Mouse (Mus musculus): ENCODE measurements at regions not wholly inside any gene's neighbourhood (a gene's known extent, or its start where the extent isn't known, plus 50 kb on each side); places are given as distances from the start of the nearest gene placed in this dataset.
"Not testable (repeated sequence)": the region's sequence is repeated elsewhere in the genome, so short reads cannot be mapped to it uniquely, and the experiment has no call there.

DNA sequence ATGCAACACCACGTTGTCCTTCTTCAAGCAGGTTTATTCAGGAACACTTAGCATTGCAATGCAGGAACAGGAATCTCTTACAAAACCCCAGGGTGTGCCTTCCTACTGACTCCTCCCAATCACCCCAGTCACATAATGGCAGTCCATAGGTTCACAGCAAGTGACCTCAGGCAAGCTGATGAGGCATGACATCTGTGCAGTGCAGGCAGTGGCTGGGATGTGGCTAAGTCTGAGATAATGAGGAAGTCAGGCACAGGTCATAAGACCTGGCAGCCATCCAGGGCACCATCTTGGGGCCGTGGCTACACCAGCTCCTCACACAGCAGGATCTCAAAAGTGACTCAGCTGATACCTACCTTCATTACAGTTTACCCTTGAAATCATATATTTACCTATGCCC lies 599.1 kb upstream of the Negr1 start:
- in situ Hi-C loops (cut with MboI, MseI) = not testable (repeated sequence)

DNA sequence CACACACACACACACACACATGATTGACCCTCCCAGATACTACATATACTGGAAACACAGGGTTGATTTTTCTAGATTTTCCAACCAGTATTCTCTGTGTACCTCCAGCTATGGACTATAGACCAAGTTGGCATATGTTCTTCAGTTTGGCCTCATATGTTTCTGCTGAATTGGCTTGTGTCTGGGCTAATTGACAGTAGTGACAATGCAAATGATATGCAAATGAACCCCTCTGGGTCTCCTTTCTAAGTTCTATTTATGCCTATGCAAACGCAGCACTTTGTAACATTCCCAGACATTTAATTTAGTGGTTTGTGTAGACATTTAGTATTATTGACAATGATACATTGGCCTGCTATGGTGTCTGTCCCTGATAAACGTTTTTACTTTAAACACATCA lies 582.0 kb upstream of the Negr1 start:
- in situ Hi-C loops (cut with MboI, MseI) = no loop called here

DNA sequence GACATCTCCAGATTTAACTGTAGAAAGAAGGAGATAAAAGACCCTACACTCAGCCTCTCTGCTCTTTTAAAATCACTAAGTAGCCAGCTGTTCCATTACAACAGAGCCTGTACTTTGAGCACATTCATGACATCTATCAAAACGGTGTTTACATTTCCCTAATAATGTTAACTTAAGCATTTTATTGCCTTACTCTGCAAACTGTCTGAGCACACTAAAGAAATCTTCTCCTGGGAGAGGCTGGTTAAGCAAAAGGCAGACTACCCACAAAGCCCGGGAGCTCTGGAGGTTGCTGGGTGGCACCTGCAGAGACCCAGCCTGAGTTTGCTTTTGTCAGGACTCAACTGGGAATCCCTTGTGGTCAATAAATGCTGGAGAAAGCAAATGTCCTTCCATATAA lies 567.5 kb upstream of the Negr1 start:
- in situ Hi-C loops (cut with MboI, MseI) = no loop called here

DNA sequence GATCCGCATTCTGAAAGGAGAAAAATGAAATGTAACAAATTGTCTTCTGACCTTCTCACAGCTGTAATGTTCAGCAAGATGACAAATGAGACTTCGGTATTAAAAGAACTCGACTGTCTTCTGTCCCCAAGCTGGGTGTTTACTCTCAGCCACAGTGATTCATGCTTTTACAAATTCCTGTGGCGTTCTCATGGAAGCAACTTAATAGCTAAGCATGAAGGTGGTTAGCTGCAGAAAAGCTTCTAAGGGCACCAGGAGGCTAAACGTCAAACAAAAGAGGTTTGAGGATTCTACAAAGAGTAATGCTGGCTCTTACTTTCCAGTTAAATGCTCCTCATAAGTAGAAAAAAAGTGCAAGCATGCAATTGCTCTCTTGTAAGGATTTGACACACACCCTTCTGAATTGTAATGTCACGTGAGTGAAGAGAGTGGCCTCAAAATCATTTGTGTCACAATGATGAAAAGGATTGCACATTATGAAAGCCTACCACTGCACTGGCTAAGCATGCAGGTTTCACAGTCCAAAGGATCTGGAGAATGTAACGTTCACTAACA lies 543.8 kb upstream of the Negr1 start:
- in situ Hi-C loops (cut with MboI, MseI) = loop anchor here in 1 of 2 experiments (10.0 kb wide), 1 partner anchor 1687 kb away; no protein-coding TSS in a partner anchor

DNA sequence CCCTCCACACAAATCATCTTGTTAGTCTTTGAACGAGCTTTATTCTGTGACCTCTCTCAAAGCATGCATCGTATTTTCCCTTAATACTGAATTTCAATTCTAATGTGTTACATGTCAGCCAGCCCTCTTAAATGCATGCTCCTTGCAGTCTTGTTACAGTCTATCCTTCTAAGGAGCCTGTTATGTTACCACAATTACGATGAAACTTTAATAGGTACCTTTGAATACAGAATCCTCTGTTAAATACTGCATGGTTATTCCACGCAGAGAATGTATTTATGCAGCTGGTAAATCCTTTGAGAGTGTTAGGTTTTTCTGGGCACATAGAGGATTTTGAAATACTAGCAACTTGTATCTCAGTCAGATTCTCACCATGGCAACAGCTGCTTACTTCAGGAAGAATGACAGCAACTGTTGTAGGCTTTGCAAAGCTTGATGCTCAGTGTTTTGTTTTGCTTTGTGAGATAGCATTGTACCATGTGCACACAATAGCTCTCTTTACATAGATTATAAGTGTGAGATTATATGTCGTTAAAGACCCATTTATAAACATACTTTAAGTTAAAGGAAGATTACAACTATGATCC lies 532.9 kb upstream of the Negr1 start:
- in situ Hi-C loops (cut with MboI, MseI) = no loop called here

DNA sequence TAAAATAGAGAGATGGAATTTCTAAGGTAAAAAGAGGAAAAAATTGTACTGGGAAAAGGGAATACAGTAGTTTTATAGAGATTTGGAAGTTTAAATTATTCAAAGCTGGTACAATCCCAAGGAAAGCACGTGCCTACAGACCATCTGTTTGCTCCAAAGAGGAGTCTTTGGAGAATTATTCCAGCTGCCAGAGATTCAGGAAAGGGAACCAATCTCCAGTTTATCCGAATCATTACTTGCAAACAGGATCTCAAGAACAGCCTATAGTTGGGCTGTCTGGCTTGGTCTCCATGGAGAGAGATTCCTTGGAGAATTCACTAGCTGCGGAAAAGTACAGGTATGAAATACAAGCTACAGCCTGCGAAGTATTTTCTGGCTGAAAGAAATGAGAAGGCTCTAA lies 491.3 kb upstream of the Negr1 start:
- in situ Hi-C loops (cut with MboI, MseI) = no loop called here

DNA sequence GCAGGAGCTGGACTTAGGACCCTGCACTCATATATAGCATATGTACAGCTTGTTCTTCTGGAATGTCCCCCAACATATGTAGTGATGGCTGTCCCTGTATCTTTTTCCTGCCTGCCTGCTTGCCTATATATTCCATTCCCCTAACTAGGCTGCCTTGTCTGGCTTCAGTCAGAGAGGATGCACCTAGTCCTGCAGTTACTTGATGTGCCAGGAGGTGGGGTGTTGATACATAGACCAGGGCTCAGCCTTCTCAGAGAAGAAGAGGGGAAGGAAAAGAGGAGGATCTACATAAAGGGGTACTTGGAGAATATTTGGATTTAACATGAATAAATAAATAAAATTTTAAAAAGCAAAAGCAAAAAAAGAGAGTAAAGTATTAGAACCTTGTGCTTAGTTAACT lies 479.3 kb upstream of the Negr1 start:
- in situ Hi-C loops (cut with MboI, MseI) = no loop called here

DNA sequence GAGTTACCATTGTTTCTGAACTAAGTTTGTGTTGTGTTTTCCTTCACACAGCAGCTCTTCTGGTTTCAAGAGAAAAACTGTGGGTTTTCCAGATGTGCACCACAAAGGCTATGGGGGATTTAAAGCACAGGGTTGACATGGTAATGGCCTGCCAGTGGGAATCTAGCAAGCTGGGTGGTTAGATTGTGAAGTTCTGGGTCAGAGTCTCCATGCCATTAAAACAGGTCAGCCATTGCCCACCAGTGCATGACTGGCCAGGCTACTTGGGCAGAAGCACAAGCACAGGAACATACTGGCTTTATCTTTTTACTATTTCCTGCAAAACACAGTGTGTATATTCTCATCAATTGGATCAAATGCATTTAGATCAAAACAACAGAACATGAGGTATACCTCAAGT lies 467.9 kb upstream of the Negr1 start:
- in situ Hi-C loops (cut with MboI, MseI) = no loop called here

DNA sequence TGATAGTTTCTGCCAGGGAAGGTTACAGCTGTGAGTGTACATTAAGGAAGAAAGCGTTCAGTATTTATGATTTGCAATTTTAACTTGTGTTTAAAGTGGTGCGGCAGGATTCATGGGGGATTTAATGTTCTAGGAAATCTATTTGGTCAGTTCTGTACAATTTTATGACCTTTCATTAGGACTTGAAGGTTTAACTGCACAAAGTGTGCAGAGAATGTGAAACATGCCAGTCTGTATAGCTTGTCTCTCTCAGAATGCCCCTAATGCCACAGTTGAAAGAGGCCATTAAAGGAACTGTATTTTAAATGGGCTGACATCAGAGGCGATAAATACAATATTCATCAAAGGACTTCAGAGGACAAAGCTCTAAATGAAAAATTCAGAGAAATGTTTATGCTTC lies 466.6 kb upstream of the Negr1 start:
- in situ Hi-C loops (cut with MboI, MseI) = no loop called here

DNA sequence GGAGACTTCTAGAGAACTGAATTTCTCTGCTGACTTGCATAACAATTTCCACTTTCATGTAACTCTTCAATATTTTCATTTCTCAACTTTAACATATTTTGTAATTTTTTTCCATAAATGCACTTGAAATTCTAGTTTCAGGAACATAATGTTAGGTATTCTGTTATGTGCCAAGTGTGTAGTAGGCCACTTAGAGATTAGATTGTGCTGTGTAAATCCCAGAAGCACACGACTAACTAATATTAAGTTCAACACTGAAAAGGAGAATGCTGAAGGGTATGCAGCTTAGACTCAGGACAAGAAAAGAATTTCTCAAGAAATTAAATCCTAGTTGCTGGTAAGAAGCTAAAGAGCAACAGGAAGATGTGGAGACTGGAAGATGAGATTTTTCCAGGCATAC lies 455.8 kb upstream of the Negr1 start:
- in situ Hi-C loops (cut with MboI, MseI) = no loop called here

DNA sequence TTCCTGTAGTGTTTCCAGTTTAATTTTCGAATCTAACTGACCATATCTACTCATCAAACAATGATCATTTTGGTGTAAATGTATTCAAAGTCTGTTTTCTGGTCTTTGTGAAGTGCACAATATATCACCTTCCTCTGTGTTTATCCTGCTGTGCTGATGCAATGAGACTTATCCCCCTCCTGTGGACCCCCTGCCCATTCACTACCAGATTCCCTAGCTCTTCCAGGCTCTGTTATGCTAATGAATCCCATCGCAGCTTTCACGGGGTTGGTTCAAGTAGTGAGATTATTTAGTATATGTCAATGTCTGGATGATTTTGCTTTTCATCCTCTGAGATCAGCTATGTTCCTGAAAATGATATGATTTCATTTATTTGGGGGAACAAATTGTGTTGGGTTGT lies 441.3 kb upstream of the Negr1 start:
- in situ Hi-C loops (cut with MboI, MseI) = no loop called here

DNA sequence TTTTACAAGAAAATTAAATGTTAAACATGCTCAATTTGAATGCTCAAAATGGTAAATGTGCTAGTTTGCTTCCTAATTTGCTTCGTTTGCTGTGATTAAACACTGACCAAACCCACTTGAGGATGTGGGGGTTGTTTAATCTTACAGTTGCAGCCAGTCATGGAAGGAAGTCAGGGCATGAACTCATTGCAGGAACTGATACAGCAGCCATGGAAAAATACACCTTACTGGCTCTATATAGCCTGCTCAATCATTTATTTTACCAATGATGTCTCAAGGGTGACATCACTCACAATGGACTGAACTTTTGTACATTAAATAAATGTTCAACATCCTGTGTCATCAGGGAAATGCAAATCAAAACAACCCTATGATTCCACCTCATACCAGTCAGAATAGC lies 430.0 kb upstream of the Negr1 start:
- in situ Hi-C loops (cut with MboI, MseI) = no loop called here

DNA sequence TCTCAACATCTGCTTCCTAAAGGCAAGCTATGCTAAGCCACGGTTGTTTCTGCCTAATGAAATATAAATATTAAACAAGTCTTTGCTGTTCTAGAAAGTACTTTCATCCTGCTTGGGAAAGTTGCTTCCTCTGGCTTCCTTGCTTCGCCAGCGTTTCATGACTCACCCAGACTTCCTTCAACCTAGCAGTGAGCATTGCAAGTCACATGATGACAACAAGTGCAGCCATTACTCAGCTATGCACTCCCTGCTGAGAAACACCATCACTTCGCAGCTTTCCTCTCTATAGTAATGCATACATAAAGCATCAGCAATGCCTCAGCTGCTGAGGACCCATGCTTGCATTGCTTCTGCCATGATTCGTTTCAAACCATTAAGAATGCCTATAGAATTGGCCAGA lies 420.2 kb upstream of the Negr1 start:
- in situ Hi-C loops (cut with MboI, MseI) = no loop called here

DNA sequence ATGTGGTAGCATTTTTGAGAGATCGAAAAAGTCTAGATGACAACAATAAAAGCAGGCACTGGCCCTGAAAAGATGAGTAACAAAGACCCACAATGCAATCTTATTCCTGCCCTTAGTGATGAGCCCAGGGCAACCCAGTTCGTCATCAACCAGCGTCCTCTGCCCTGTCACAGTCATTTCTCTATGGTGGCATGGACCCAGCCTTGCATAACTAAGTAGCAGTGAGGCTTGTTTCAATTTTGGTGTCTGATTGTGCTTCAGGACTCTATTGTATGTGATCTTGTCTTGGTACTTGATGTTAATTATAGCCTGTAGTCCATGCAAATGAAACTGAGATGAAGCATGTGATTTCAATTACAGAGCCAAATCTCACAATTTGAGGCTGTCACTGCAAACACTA lies 412.3 kb upstream of the Negr1 start:
- in situ Hi-C loops (cut with MboI, MseI) = no loop called here

DNA sequence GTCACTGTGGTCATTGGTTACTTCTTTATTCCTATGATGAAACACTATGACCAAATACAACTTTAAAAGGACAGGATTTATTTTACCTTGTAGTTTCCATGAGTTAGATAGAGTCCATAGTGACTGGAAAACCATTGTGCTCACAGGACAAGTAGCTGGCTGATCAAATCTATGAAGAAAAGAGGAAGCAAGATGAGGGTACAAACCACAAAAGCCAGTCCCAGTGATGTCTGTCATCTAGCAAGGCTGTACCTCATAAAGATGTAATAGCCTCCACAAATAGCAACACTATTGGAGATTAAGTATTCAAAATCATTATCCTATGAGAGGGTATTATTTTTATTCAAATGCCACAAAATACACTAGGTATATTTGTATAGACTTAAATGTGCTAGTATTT lies 391.5 kb upstream of the Negr1 start:
- in situ Hi-C loops (cut with MboI, MseI) = no loop called here

DNA sequence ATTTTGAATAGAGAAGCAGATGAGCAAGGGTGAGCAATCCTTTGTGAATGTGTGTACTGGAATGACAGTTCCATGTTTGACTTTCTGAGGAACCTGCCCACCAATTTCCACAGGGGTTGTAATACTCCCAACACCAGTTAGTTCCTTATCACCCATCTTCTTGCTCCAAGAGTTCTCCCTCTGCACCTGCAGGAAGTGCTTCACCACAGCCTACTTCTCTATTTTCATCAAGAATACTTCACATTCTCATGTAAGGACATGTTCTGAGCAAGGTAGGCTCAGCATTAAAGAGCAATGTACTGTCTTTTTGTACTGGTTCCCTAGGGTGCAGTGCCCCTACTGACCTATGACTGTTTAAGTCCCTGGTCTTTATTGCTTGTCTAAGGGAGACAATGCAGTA lies 362.9 kb upstream of the Negr1 start:
- in situ Hi-C loops (cut with MboI, MseI) = loop anchor here in 1 of 2 experiments (10.0 kb wide), 1 partner anchor 106 kb away; no protein-coding TSS in a partner anchor

DNA sequence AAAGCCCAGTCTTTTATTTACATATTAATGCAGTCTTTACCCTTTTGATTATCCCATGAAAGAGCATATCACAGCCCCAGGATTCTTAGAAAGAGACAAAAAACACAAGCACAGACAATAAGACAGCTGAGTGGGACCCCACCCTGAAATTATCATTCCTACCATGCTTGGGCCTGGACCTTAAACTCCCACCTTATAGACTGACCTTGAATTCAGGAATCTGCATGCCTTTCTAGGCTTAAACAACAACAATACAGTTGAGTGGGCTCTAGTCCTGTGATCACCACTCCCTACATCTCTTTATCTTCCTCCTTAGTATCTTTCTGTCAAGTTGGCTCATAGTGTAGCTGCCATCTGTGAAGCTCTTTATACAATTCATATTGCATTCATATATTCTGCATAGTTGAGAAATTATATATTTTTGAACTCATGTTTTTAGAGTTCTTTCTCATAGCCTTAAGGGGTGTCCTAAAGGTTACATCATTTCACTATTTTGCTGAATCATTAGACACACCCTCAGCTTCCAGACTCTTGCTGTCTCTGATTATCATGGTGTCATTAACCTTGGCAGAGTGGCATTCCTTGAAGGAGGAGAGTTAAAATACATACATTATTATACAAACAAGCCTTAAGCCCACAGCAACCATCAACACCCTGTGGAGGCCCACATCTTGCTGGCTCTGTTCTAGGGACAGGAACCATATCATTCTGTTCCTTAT lies 361.7 kb upstream of the Negr1 start:
- in situ Hi-C loops (cut with MboI, MseI) = loop anchor here in 1 of 2 experiments (10.0 kb wide), 1 partner anchor 105 kb away; no protein-coding TSS in a partner anchor

DNA sequence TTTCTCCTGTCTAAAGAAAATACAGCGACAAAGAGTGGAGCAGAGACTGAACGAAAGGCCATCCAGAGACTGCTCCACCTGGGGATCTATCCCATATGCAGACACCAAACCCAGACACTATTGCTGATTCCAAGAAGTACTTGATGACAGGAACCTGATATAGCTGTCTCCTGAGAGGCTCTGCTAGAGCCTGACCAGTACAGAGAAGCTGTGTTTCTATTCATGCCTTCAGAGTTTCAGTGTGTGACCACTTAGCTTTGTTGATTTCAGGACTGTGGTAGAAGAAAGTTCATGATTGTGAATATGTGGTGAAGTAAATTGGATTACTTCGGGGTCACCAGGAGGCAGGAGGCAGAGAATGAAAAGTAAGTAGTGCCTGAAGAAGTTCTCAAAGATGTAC lies 356.3 kb upstream of the Negr1 start:
- in situ Hi-C loops (cut with MboI, MseI) = no loop called here

DNA sequence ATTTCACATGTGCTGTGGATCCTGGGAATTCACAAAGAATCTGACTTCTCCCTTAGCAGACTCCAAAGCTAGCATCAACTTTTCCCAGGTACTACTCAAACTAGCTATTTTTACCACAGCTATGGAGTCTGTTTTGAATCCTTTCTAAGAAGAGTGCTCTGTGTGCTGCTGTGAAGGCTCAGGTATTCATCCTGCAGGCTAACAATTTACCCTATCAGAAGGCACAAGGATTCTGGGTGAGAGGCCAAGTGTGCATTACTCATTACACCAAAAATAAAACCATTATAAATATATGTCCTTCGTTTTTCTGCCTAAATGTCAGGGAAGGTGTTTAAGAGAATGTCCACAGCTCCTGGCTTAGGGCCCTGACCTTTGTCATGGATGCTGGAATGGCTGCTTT lies 353.2 kb upstream of the Negr1 start:
- in situ Hi-C loops (cut with MboI, MseI) = no loop called here

DNA sequence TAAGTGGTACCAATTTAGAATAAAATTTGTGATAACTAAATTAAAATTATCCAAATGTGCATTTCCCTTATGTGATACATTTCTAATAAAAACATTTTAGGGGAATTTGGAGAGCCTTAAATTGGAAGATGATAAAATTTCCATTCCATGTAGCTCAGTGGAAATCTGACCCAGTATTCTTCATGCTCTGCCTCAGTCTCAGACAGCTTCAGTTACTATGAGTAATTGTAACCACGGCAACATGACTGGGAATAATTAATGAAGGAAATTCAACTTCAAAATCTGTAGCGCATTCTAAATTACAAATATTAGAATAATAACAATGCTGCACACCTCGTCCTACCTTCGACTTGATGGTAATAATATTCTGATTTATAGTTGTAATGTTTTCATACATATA lies 350.8 kb upstream of the Negr1 start:
- in situ Hi-C loops (cut with MboI, MseI) = no loop called here

DNA sequence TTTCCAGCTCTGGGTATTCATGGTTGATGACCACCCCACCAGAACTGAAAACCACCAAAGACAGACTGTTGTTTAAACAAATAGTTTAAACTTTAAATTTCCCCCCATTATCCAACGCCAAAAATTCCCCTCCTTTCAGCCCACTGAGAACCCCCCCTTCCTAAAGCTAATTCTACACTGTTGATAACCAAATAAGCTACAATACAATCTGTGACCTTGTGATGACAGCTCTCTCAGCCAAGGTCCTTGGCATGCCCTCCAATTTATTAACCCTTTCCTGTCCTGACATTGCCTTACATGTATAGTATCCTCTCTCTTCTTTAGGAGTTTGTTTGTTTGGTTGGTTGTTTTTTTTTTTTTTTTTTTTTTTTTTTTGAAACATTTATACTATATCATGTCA lies 346.8 kb upstream of the Negr1 start:
- in situ Hi-C loops (cut with MboI, MseI) = no loop called here

DNA sequence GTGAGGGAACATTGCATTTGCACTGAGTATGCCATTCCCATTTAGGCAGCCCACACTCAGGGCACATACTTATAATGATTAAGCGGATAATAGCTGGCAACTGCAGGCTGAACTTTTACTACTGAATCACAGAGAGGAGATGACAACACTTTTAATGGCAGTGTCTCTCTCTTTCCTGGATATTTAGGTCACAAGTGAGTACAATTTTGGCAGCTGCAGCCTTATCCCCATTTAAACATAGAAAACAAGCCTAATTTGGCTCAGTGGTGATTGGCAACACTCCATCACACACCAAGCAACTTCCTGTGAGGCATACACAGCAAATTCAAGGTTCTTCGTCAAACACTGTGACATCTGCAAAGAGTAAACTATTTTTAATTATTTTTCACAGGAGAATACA lies 329.5 kb upstream of the Negr1 start:
- in situ Hi-C loops (cut with MboI, MseI) = no loop called here

DNA sequence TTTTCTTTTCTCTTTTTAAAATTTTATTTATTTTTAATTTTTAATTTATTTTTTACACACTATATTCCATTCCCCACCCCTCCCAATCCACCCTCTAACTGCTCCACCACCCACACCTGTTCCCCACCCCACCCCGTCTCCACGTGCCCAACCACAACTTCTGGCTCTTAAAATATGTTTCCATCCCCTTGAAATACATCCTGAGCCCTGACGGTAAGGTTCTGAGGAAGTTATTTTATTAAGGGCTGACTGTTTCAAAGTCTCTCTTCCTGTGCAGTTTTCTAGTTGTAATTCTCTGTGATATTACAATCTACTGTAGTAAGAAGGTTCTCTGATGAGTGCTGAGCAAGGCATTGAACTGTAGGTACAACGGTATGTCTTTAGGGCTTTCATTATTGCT lies 325.6 kb upstream of the Negr1 start:
- in situ Hi-C loops (cut with MboI, MseI) = no loop called here
